ENCODE assay signal across 12 mouse cellular contexts in genomic region chr8:94476846-94477245, GRCm38 (mm10).
"Had no signal": no experiment of that assay in that cellular context is flagged by ENCODE, and none has a peak within 500 bp of the region (broad histone marks: within the 10 kb centered on the region; RNA-seq: fewer than 3 reads in every experiment).

No protein-coding gene starts in this region.

- DNase-seq: lung, adult 18-20 months; lung, embryonic 14.5 days; lung, postnatal 10 days; midbrain, embryonic 14.5 days; retina, postnatal 1 day; right cerebral cortex, adult 18-20 months; right cerebral cortex, postnatal 25 days; right cerebral cortex, postnatal 4 days; spleen, adult 18-20 months; thymus, adult 18-20 months; thymus, postnatal 14 days; thymus, postnatal 36 days had no signal
